In the genomic region with DNA sequence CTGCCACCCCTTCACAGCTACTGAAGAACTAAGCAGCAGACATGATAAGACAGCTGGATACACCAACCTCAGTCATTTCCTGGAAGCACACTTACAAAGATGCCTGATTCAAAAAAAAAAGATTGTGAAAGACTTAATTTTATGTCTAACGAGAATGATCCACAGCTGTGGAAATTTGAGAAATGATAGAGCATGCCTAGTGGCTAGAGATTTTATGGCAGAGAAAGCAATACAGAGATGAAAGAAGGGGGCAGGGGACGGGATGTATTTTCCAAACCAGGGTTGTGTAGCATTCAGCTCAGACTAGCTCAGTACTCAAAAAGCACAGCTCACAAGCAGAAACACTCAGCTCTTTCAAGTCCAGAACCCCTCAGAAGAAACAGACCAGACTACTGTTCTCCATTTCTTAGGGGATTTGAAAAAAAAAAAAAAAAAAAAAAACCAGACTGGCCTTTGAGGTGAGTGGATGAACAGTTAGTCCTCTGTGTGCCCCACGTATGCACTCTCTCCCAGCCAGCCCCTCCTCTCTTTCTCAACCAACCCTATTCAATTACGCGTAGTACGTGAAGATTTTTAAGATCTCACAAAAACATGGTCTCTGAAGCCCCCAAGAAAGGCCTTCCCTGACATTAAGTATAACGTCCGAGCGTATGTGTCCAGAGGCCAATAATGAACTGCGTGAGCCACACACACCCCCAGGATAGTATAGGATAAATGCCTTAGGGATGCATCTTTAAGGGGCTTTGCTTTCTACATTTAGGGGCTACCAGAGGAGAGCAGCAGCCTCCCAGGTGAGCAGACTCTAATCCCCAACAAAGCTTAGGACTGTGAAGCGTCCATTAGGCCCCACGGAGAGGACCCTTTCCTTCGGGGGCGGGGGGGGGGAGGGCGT, we compare ENCODE assay signal across 8 mouse cellular contexts. TPM values are rescaled to one million over a fixed set of nuclear protein-coding genes. Genes with fewer than 3 reads are reported as not detected.
A peak's percentile ranks its signal among the peaks of the same experiment; 100 is the strongest.
DNase-seq lines count a peak whose midpoint lies in the region; ATAC-seq and TF ChIP-seq lines count a peak whose summit lies in the region.

No protein-coding gene starts in this region.

- 0 out of 2 replicates have a peak, but pooled peaks cover 3% of the 10 kb centered on the region for H3K4me1 ChIP-seq in lung, adult 2 months (ENCODE audit: control insufficient read depth, insufficient read depth, low read length)
- H3K4me1 ChIP-seq in embryonic fibroblast, embryonic 13.5 days (ENCODE audit: control insufficient read depth, insufficient read depth, low read length): peaks cover 14% of the 10 kb centered on the region
- peaks cover 13% of the 10 kb centered on the region for H3K4me1 ChIP-seq in intestine, embryonic 16.5 days (ENCODE audit: control insufficient read depth, insufficient read depth, low read length)
- H3K4me1 ChIP-seq in midbrain, postnatal 0 days (ENCODE audit: insufficient read depth, low read length): 0 out of 2 replicates have a peak, but pooled peaks cover 2% of the 10 kb centered on the region

- TF ChIP-seq POLR2A in lung, adult 2 months (IDR thresholded peaks at IDR 0.05; ENCODE audit: borderline replicate concordance, extremely low read depth, low read depth, low read length): no peak
- no peak for TF ChIP-seq POLR2A in embryonic fibroblast, embryonic 13.5 days (IDR thresholded peaks at IDR 0.05; ENCODE audit: low read depth, low read length)

- peak overlapping the region; percentile 84 for H3K9ac ChIP-seq in intestine, embryonic 16.5 days (ENCODE audit: low read depth, low read length)
- H3K9ac ChIP-seq in midbrain, postnatal 0 days (replicated peaks; ENCODE audit: low read length, poor library complexity, severe bottlenecking): peak overlapping the region; percentile 78

- H3K36me3 ChIP-seq in intestine, embryonic 16.5 days (ENCODE audit: control insufficient read depth, insufficient read depth, low read length): no peaks in the 10 kb centered on the region
- no peaks in the 10 kb centered on the region for H3K36me3 ChIP-seq in midbrain, postnatal 0 days (ENCODE audit: insufficient read depth, low read length)

- H3K27me3 ChIP-seq in intestine, embryonic 16.5 days (replicated peaks; ENCODE audit: control insufficient read depth, insufficient read depth, low read length): no peaks in the 10 kb centered on the region
- H3K27me3 ChIP-seq in midbrain, postnatal 0 days (ENCODE audit: insufficient read depth, low read length): no peaks in the 10 kb centered on the region

- peak overlapping the region; percentile 47 for H3K4me2 ChIP-seq in intestine, embryonic 16.5 days (ENCODE audit: low read depth, low read length)
- peak overlapping the region; percentile 89 for H3K4me2 ChIP-seq in midbrain, postnatal 0 days (ENCODE audit: low read depth, low read length, poor library complexity, severe bottlenecking)

- ATAC-seq in intestine, embryonic 16.5 days: no peak
- peak; percentile 38; the same call in 1 of the 2 replicates for ATAC-seq in midbrain, postnatal 0 days (ENCODE audit: low FRiP score)

- no peaks in the 10 kb centered on the region for H3K9me3 ChIP-seq in intestine, embryonic 16.5 days (ENCODE audit: control insufficient read depth, low read length)
- no peaks in the 10 kb centered on the region for H3K9me3 ChIP-seq in midbrain, postnatal 0 days (ENCODE audit: low read length)

- H3K27ac ChIP-seq in embryonic fibroblast, embryonic 13.5 days (ENCODE audit: insufficient read depth, low read length): peak overlapping the region; percentile 69; the same call in 1 of the 2 replicates
- H3K27ac ChIP-seq in intestine, embryonic 16.5 days (ENCODE audit: low read length): peak overlapping the region; percentile 84
- peak overlapping the region; percentile 82 for H3K27ac ChIP-seq in midbrain, postnatal 0 days (ENCODE audit: low read depth, low read length)

- WGBS in lung, adult 2 months: 11% methylated on average over 15 of the region's 15 CpGs
- 5% methylated on average over 15 of the region's 15 CpGs for WGBS in intestine, embryonic 16.5 days
- WGBS in midbrain, postnatal 0 days: 1% methylated on average over 15 of the region's 15 CpGs

- peak overlapping the region; percentile 75 for H3K4me3 ChIP-seq in lung, adult 2 months (replicated peaks; ENCODE audit: extremely low read depth, low read depth, low read length)
- peak overlapping the region; percentile 86 for H3K4me3 ChIP-seq in embryonic fibroblast, embryonic 13.5 days (ENCODE audit: insufficient read depth, low read length)
- peak overlapping the region; percentile 83 for H3K4me3 ChIP-seq in intestine, embryonic 16.5 days (ENCODE audit: low read length)
- peak overlapping the region; percentile 75 for H3K4me3 ChIP-seq in midbrain, postnatal 0 days (ENCODE audit: low read depth, low read length)

- no peak for TF ChIP-seq CTCF in lung, adult 2 months (IDR thresholded peaks at IDR 0.05; ENCODE audit: insufficient read depth, low read length)
- TF ChIP-seq CTCF in embryonic fibroblast, embryonic 13.5 days (IDR thresholded peaks at IDR 0.05; ENCODE audit: borderline replicate concordance, insufficient read depth, low read length): no peak
- TF ChIP-seq CTCF in midbrain, postnatal 0 days (IDR thresholded peaks at IDR 0.05): peak; percentile 51

- DNase-seq in lung, adult 2 months: peak; percentile 12
- DNase-seq in lung, adult 18-20 months: no peak
- peak; percentile 12 for DNase-seq in T-cell, adult 2 months (ENCODE audit: low spot score)
- peak; percentile 46 for DNase-seq in midbrain, postnatal 0 days (ENCODE audit: low spot score)
- DNase-seq in adrenal gland, postnatal 36 days: no peak
- DNase-seq in adrenal gland, postnatal 14 days: no peak

RNA-seq across cellular contexts. Expression of gene Ugdh, which starts 1.0 kb away (rescaled TPM):
- polyA plus RNA-seq in lung, adult 2 months (2012; rRNA removed): 8.7 and 12.2 TPM in 2 replicates
- polyA plus RNA-seq in embryonic fibroblast, embryonic 13.5 days (2011; ENCODE audit: insufficient read length, low read depth, missing spikeins): 127 and 148 TPM in 2 replicates
- polyA plus RNA-seq in intestine, embryonic 16.5 days (2015; fragmentation: Nextera tagmentation; extraction: Ambion mirVana): 266 and 271 TPM in 2 replicates
- total RNA-seq in midbrain, postnatal 0 days (2014; rRNA removed): 17.4 and 24.9 TPM in 2 replicates
- polyA plus RNA-seq in midbrain, postnatal 0 days (2015; fragmentation: Nextera tagmentation; extraction: Ambion mirVana): 28.7 and 29.6 TPM in 2 replicates
- 10 to 100 TPM; 84.3 to 86.2 TPM for total RNA-seq in adrenal gland, postnatal 36 days (2021)
- 47.7 and 48.7 TPM in 2 replicates for total RNA-seq in adrenal gland, postnatal 14 days (2021)

RNA-seq across cellular contexts. Expression of gene Lias, which starts 43.4 kb away (rescaled TPM):
- polyA plus RNA-seq in lung, adult 2 months (2012; rRNA removed): 6.3 and 13.1 TPM in 2 replicates
- 34.4 and 47.6 TPM in 2 replicates for polyA plus RNA-seq in embryonic fibroblast, embryonic 13.5 days (2011; ENCODE audit: insufficient read length, low read depth, missing spikeins)
- polyA plus RNA-seq in intestine, embryonic 16.5 days (2015; fragmentation: Nextera tagmentation; extraction: Ambion mirVana): 49.2 and 56.4 TPM in 2 replicates
- 18.6 and 34.3 TPM in 2 replicates for total RNA-seq in midbrain, postnatal 0 days (2014; rRNA removed)
- 66.2 and 68.4 TPM in 2 replicates for polyA plus RNA-seq in midbrain, postnatal 0 days (2015; fragmentation: Nextera tagmentation; extraction: Ambion mirVana)
- 10 to 100 TPM; 57.5 to 57.9 TPM for total RNA-seq in adrenal gland, postnatal 36 days (2021)
- 55.1 and 62.9 TPM in 2 replicates for total RNA-seq in adrenal gland, postnatal 14 days (2021)

RNA-seq across cellular contexts. Expression of gene Rpl9, which starts 43.5 kb away (rescaled TPM):
- 152 and 224 TPM in 2 replicates for polyA plus RNA-seq in lung, adult 2 months (2012; rRNA removed)
- polyA plus RNA-seq in embryonic fibroblast, embryonic 13.5 days (2011; ENCODE audit: insufficient read length, low read depth, missing spikeins): 888 and 993 TPM in 2 replicates
- polyA plus RNA-seq in intestine, embryonic 16.5 days (2015; fragmentation: Nextera tagmentation; extraction: Ambion mirVana): 937 and 1,015 TPM in 2 replicates
- 896 and 1,170 TPM in 2 replicates for total RNA-seq in midbrain, postnatal 0 days (2014; rRNA removed)
- 615 and 622 TPM in 2 replicates for polyA plus RNA-seq in midbrain, postnatal 0 days (2015; fragmentation: Nextera tagmentation; extraction: Ambion mirVana)
- 1,000 to 10,000 TPM; 1,087 to 1,104 TPM for total RNA-seq in adrenal gland, postnatal 36 days (2021)
- 867 and 1,107 TPM in 2 replicates for total RNA-seq in adrenal gland, postnatal 14 days (2021)

RNA-seq across cellular contexts. Expression of gene Gm43552, which starts 57.9 kb away (rescaled TPM):
- not detected in 2 replicates for polyA plus RNA-seq in lung, adult 2 months (2012; rRNA removed)
- polyA plus RNA-seq in embryonic fibroblast, embryonic 13.5 days (2011; ENCODE audit: insufficient read length, low read depth, missing spikeins): not detected in 2 replicates
- not detected in 2 replicates for polyA plus RNA-seq in intestine, embryonic 16.5 days (2015; fragmentation: Nextera tagmentation; extraction: Ambion mirVana)
- total RNA-seq in midbrain, postnatal 0 days (2014; rRNA removed): not detected in 2 replicates
- polyA plus RNA-seq in midbrain, postnatal 0 days (2015; fragmentation: Nextera tagmentation; extraction: Ambion mirVana): not detected in 2 replicates
- 1 to 10 TPM in 1 of 2 experiments, not detected in 1; 6.0 TPM for total RNA-seq in adrenal gland, postnatal 36 days (2021)
- not detected in 2 replicates for total RNA-seq in adrenal gland, postnatal 14 days (2021)

Comparison
In these comparisons a context has a peak if more than half of its experiments do, and no peak if none do; other contexts are left out.
1. DNase-seq: peak in lung, adult 2 months (single experiment), T-cell, adult 2 months (single experiment) and midbrain, postnatal 0 days (single experiment); none in lung, adult 18-20 months (0 of 2), adrenal gland, postnatal 36 days (0 of 2) and adrenal gland, postnatal 14 days (single experiment).
2. Peak in every context shown above with its lines, with median percentiles within 50 percentile points of each other: H3K4me3 ChIP-seq and H3K27ac ChIP-seq.